ENCODE assay signal across 8 mouse cellular contexts in genomic region chr10:79834769-79835398, GRCm38 (mm10). TPM values are rescaled to one million over a fixed set of nuclear protein-coding genes. Genes with fewer than 3 reads are reported as not detected.
DNase-seq lines count a peak whose midpoint lies in the region; ATAC-seq and TF ChIP-seq lines count a peak whose summit lies in the region.

No protein-coding gene starts in this region.

- H3K9ac ChIP-seq in heart, embryonic 11.5 days (ENCODE audit: low read depth, low read length) = no peak overlapping the region
- no peak overlapping the region for H3K9ac ChIP-seq in kidney, embryonic 15.5 days
- no peak overlapping the region for H3K9ac ChIP-seq in neural tube, embryonic 14.5 days (replicated peaks; ENCODE audit: low read depth, low read length)

- no peaks in the 10 kb centered on the region for H3K36me3 ChIP-seq in heart, embryonic 11.5 days (ENCODE audit: control insufficient read depth, insufficient read depth, low read length)
- no peaks in the 10 kb centered on the region for H3K36me3 ChIP-seq in kidney, embryonic 15.5 days
- H3K36me3 ChIP-seq in neural tube, embryonic 14.5 days (ENCODE audit: control insufficient read depth, insufficient read depth, low read length) = no peaks in the 10 kb centered on the region

- no peak overlapping the region for H3K27ac ChIP-seq in cortical plate, adult 2 months (ENCODE audit: insufficient read depth, low read length)
- H3K27ac ChIP-seq in heart, embryonic 11.5 days (ENCODE audit: low read depth, low read length) = no peak overlapping the region
- H3K27ac ChIP-seq in kidney, embryonic 15.5 days = 0 out of 2 replicates have a peak overlapping the region, but pooled peaks have one; percentile 20
- H3K27ac ChIP-seq in neural tube, embryonic 14.5 days (ENCODE audit: low read depth, low read length) = no peak overlapping the region

- no peak for TF ChIP-seq POLR2A in cortical plate, adult 2 months (IDR thresholded peaks at IDR 0.05; ENCODE audit: extremely low read depth, insufficient read depth, low read length)

- H3K9me3 ChIP-seq in heart, embryonic 11.5 days (replicated peaks; ENCODE audit: control insufficient read depth, low read length) = peaks cover 3% of the 10 kb centered on the region; the same call in 1 of the 2 replicates
- no peaks in the 10 kb centered on the region for H3K9me3 ChIP-seq in kidney, embryonic 15.5 days (replicated peaks)
- no peaks in the 10 kb centered on the region for H3K9me3 ChIP-seq in neural tube, embryonic 14.5 days (ENCODE audit: control insufficient read depth, low read length)

- peak; percentile 77 for DNase-seq in CD4-positive helper T cell, adult 2 months (ENCODE audit: low read depth, low spot score)
- peak; percentile 72 for DNase-seq in ZHBTc4 (ENCODE audit: low read depth, low spot score)
- peak; percentile 71 to 80 for DNase-seq in lung, adult 18-20 months
- peak; percentile 87 for DNase-seq in thymus, postnatal 25 days

- H3K4me1 ChIP-seq in cortical plate, adult 2 months (ENCODE audit: control insufficient read depth, insufficient read depth, low read length) = no peaks in the 10 kb centered on the region
- H3K4me1 ChIP-seq in heart, embryonic 11.5 days (ENCODE audit: control insufficient read depth, insufficient read depth, low read length) = no peaks in the 10 kb centered on the region
- H3K4me1 ChIP-seq in kidney, embryonic 15.5 days = peaks cover 11% of the 10 kb centered on the region
- H3K4me1 ChIP-seq in neural tube, embryonic 14.5 days (ENCODE audit: control insufficient read depth, insufficient read depth, low read length) = no peaks in the 10 kb centered on the region

- WGBS in heart, embryonic 11.5 days (ENCODE audit: insufficient replicate concordance) = 20% methylated on average over 9 of the region's 9 CpGs
- WGBS in kidney, embryonic 15.5 days = 23% methylated on average over 9 of the region's 9 CpGs
- 28% methylated on average over 9 of the region's 9 CpGs for WGBS in neural tube, embryonic 14.5 days

- H3K4me3 ChIP-seq in cortical plate, adult 2 months (ENCODE audit: insufficient read depth, low read length) = no peak overlapping the region
- no peak overlapping the region for H3K4me3 ChIP-seq in heart, embryonic 11.5 days (ENCODE audit: low read depth, low read length)
- H3K4me3 ChIP-seq in kidney, embryonic 15.5 days (replicated peaks) = no peak overlapping the region
- no peak overlapping the region for H3K4me3 ChIP-seq in neural tube, embryonic 14.5 days (ENCODE audit: low read depth, low read length)

- peak; percentile 93 for TF ChIP-seq CTCF in cortical plate, adult 2 months (IDR thresholded peaks at IDR 0.05; ENCODE audit: extremely low read depth, insufficient read depth, low read length)

- peak overlapping the region; percentile 19; the same call in 1 of the 2 replicates for H3K4me2 ChIP-seq in heart, embryonic 11.5 days
- H3K4me2 ChIP-seq in kidney, embryonic 15.5 days = no peak overlapping the region
- no peak overlapping the region for H3K4me2 ChIP-seq in neural tube, embryonic 14.5 days (ENCODE audit: low read depth, low read length)

- ATAC-seq in heart, embryonic 11.5 days (replicated peaks; ENCODE audit: insufficient number of reproducible peaks, low FRiP score, low TSS enrichment) = peak; percentile 44; the same call in 1 of the 2 replicates
- peak; percentile 69 for ATAC-seq in kidney, embryonic 15.5 days (replicated peaks; ENCODE audit: low FRiP score)
- ATAC-seq in neural tube, embryonic 14.5 days (ENCODE audit: low read depth) = peak; percentile 54; the same call in 1 of the 2 replicates

- H3K27me3 ChIP-seq in heart, embryonic 11.5 days (ENCODE audit: control insufficient read depth, insufficient read depth, low read length) = no peaks in the 10 kb centered on the region
- H3K27me3 ChIP-seq in kidney, embryonic 15.5 days = no peaks in the 10 kb centered on the region
- no peaks in the 10 kb centered on the region for H3K27me3 ChIP-seq in neural tube, embryonic 14.5 days (ENCODE audit: control insufficient read depth, insufficient read depth, low read length)

RNA-seq across cellular contexts. Expression of gene Misp, which starts 14.1 kb away (rescaled TPM):
- polyA plus RNA-seq in cortical plate, adult 2 months (2012; rRNA removed) = 0.13 and 0.21 TPM in 2 replicates
- 0.63 and 0.89 TPM in 2 replicates for polyA plus RNA-seq in heart, embryonic 11.5 days (2014; fragmentation: Nextera tagmentation; extraction: Ambion mirVana)
- 14.9 and 15.2 TPM in 2 replicates for polyA plus RNA-seq in kidney, embryonic 15.5 days (2015; fragmentation: Nextera tagmentation; extraction: Ambion mirVana)
- polyA plus RNA-seq in neural tube, embryonic 14.5 days (2014; fragmentation: Nextera tagmentation; extraction: Ambion mirVana) = 0.35 and 0.36 TPM in 2 replicates

RNA-seq across cellular contexts. Expression of gene Ptbp1, which starts 19.3 kb away (rescaled TPM):
- 53.3 and 54.1 TPM in 2 replicates for polyA plus RNA-seq in cortical plate, adult 2 months (2012; rRNA removed)
- 112 TPM in 2 replicates for polyA plus RNA-seq in heart, embryonic 11.5 days (2014; fragmentation: Nextera tagmentation; extraction: Ambion mirVana)
- 398 and 438 TPM in 2 replicates for polyA plus RNA-seq in kidney, embryonic 15.5 days (2015; fragmentation: Nextera tagmentation; extraction: Ambion mirVana)
- 36.9 and 53.5 TPM in 2 replicates for polyA plus RNA-seq in neural tube, embryonic 14.5 days (2014; fragmentation: Nextera tagmentation; extraction: Ambion mirVana)

RNA-seq across cellular contexts. Expression of gene Prtn3, which starts 39.4 kb away (rescaled TPM):
- polyA plus RNA-seq in cortical plate, adult 2 months (2012; rRNA removed) = 4.3 and 5.2 TPM in 2 replicates
- polyA plus RNA-seq in heart, embryonic 11.5 days (2014; fragmentation: Nextera tagmentation; extraction: Ambion mirVana) = 2.5 and 3.9 TPM in 2 replicates
- 7.4 and 8.3 TPM in 2 replicates for polyA plus RNA-seq in kidney, embryonic 15.5 days (2015; fragmentation: Nextera tagmentation; extraction: Ambion mirVana)
- 11.1 and 12.4 TPM in 2 replicates for polyA plus RNA-seq in neural tube, embryonic 14.5 days (2014; fragmentation: Nextera tagmentation; extraction: Ambion mirVana)

RNA-seq across cellular contexts. Expression of gene Plppr3, which starts 39.5 kb away (rescaled TPM):
- polyA plus RNA-seq in cortical plate, adult 2 months (2012; rRNA removed) = 79.9 and 80.5 TPM in 2 replicates
- 14.1 and 14.3 TPM in 2 replicates for polyA plus RNA-seq in heart, embryonic 11.5 days (2014; fragmentation: Nextera tagmentation; extraction: Ambion mirVana)
- polyA plus RNA-seq in kidney, embryonic 15.5 days (2015; fragmentation: Nextera tagmentation; extraction: Ambion mirVana) = 62.1 and 74.5 TPM in 2 replicates
- 299 and 327 TPM in 2 replicates for polyA plus RNA-seq in neural tube, embryonic 14.5 days (2014; fragmentation: Nextera tagmentation; extraction: Ambion mirVana)

RNA-seq across cellular contexts. Expression of gene Palm, which starts 41.5 kb away (rescaled TPM):
- 294 and 331 TPM in 2 replicates for polyA plus RNA-seq in cortical plate, adult 2 months (2012; rRNA removed)
- 66.6 and 70.1 TPM in 2 replicates for polyA plus RNA-seq in heart, embryonic 11.5 days (2014; fragmentation: Nextera tagmentation; extraction: Ambion mirVana)
- polyA plus RNA-seq in kidney, embryonic 15.5 days (2015; fragmentation: Nextera tagmentation; extraction: Ambion mirVana) = 144 and 158 TPM in 2 replicates
- 233 and 247 TPM in 2 replicates for polyA plus RNA-seq in neural tube, embryonic 14.5 days (2014; fragmentation: Nextera tagmentation; extraction: Ambion mirVana)
